Mouse (Mus musculus) spleen, adult 2 months (tissue): ENCODE results near the gene Ip6k2. TPM values are rescaled to one million over a fixed set of nuclear protein-coding genes. Genes with fewer than 3 reads are reported as not detected.

ENCODE experiments used
- DNase-seq, 2 experiments: peaks; one replicate each; pipeline versions ENCODE4 v3.0.0 to v3.0.0-alpha.2; 2012 to 2021; ENCODE audit warnings: low spot score in 2 of 2, low read depth in 1 of 2
- H3K27ac ChIP-seq: fragments of 200-500 bp; 2 replicates; pipeline ENCODE4 v1.5.1; 2012; ENCODE audit warnings: low read length, inconsistent platforms; ENCODE audit not compliant: insufficient read depth
- H3K27me3 ChIP-seq: fragments of 200-500 bp; 2 replicates; pipeline ENCODE4 v1.6.1; 2012; ENCODE audit warnings: mild to moderate bottlenecking, moderate library complexity, low read length, inconsistent platforms; ENCODE audit not compliant: control insufficient read depth, insufficient read depth
- H3K36me3 ChIP-seq: fragments of 200-500 bp; 2 replicates; pipeline ENCODE4 v1.6.1; 2012; ENCODE audit warnings: mild to moderate bottlenecking, low read length, inconsistent platforms; ENCODE audit not compliant: control insufficient read depth, insufficient read depth
- H3K4me1 ChIP-seq: fragments of 200-500 bp; 2 replicates; pipeline ENCODE4 v1.6.1; 2011; ENCODE audit warnings: inconsistent platforms; ENCODE audit not compliant: control insufficient read depth, insufficient read depth, insufficient read length
- H3K4me3 ChIP-seq: fragments of 200-500 bp; 2 replicates; pipeline ENCODE4 v1.5.1; 2011; ENCODE audit warnings: mild to moderate bottlenecking, inconsistent platforms; ENCODE audit not compliant: insufficient read depth, insufficient read length; ENCODE audit errors: extremely low read depth
- CTCF ChIP-seq: fragments of 200-500 bp; IDR thresholded peaks from 2 replicates; pipeline ENCODE4 v1.5.1; 2011; ENCODE audit warnings: mild to moderate bottlenecking, inconsistent platforms; ENCODE audit not compliant: insufficient read depth, insufficient read length, insufficient replicate concordance; ENCODE audit errors: extremely low read depth
- POLR2A ChIP-seq: fragments of 200-500 bp; IDR thresholded peaks from 2 replicates; pipeline ENCODE4 v1.6.1; 2011; ENCODE audit warnings: low read depth, low read length, inconsistent platforms
- WGBS: fragments of 180-500 bp; shearing (Covaris S2); methylation state at CpG from one replicate; pipeline ENCODE4 v1.1.7; 2018; 5-methylcytosine and 5-hydroxymethylcytosine counted together
- polyA plus RNA-seq: library from polyadenylated mRNA; depleted of rRNA; stranded (reverse); fragments of >200 nt; gene quantifications from 2 replicates; pipeline ENCODE4 v1.2.3, GENCODE M21; 2012

The Ip6k2 gene
- polyA plus RNA-seq, 1 experiment = 35.9 TPM

GRCm38 (mm10) chr9:108759121-108759520 lies 24.5 kb upstream of the Ip6k2 start:
- TF ChIP-seq POLR2A = no peak
- no peak for TF ChIP-seq CTCF
- no peak overlapping the region for H3K27ac ChIP-seq
- no peaks in the 10 kb centered on the region for H3K4me1 ChIP-seq
- H3K27me3 ChIP-seq = no peaks in the 10 kb centered on the region
- no peak for DNase-seq
- no peak overlapping the region for H3K4me3 ChIP-seq
- no peaks in the 10 kb centered on the region for H3K36me3 ChIP-seq
- WGBS = 96% methylated on average over 20 of the region's 20 CpGs

GRCm38 (mm10) chr9:108759805-108760204 lies 23.8 kb upstream of the Ip6k2 start:
- H3K27me3 ChIP-seq = no peaks in the 10 kb centered on the region
- 98% methylated on average over 2 of the region's 2 CpGs for WGBS

GRCm38 (mm10) chr9:108761561-108761960 lies 22.0 kb upstream of the Ip6k2 start:
- no peaks in the 10 kb centered on the region for H3K36me3 ChIP-seq
- H3K27me3 ChIP-seq = no peaks in the 10 kb centered on the region
- no peak overlapping the region for H3K4me3 ChIP-seq
- TF ChIP-seq CTCF (no peak), POLR2A (no peak)
- no peak overlapping the region for H3K27ac ChIP-seq
- no peaks in the 10 kb centered on the region for H3K4me1 ChIP-seq
- DNase-seq = no peak

More at GRCm38 (mm10) chr9:108759805-108760204, 23.8 kb upstream of the Ip6k2 start:
- Histone ChIP-seq H3K4me3 (no peak overlapping the region), H3K27ac (no peak overlapping the region), H3K36me3 (no peaks in the 10 kb centered on the region), H3K4me1 (no peaks in the 10 kb centered on the region)
- DNase-seq = peak in 1 of 2 experiments; percentile 20
- peak; percentile 42; the same call in 1 of the 2 replicates for TF ChIP-seq CTCF
- no peak for TF ChIP-seq POLR2A

GRCm38 (mm10) chr9:108764971-108765370 lies 18.6 kb upstream of the Ip6k2 start:
- no peak overlapping the region for H3K27ac ChIP-seq
- WGBS = 75% methylated on average over 10 of the region's 10 CpGs
- no peaks in the 10 kb centered on the region for H3K4me1 ChIP-seq
- H3K27me3 ChIP-seq = no peaks in the 10 kb centered on the region
- no peak for DNase-seq
- TF ChIP-seq POLR2A (no peak), CTCF (no peak)
- no peak overlapping the region for H3K4me3 ChIP-seq
- H3K36me3 ChIP-seq = no peaks in the 10 kb centered on the region

GRCm38 (mm10) chr9:108776614-108777013 lies 7.0 kb upstream of the Ip6k2 start:
- no peak for TF ChIP-seq POLR2A
- TF ChIP-seq CTCF = no peak
- no peaks in the 10 kb centered on the region for H3K36me3 ChIP-seq
- no peak overlapping the region for H3K27ac ChIP-seq
- H3K27me3 ChIP-seq = no peaks in the 10 kb centered on the region; the same call in 1 of the 2 replicates
- H3K4me3 ChIP-seq = no peak overlapping the region
- no peak for DNase-seq
- no peaks in the 10 kb centered on the region for H3K4me1 ChIP-seq
- WGBS = 89% methylated on average over 4 of the region's 4 CpGs

GRCm38 (mm10) chr9:108777276-108777675 lies 6.3 kb upstream of the Ip6k2 start:
- TF ChIP-seq CTCF (no peak), POLR2A (no peak)
- H3K4me1 ChIP-seq = no peaks in the 10 kb centered on the region
- 86% methylated on average over 4 of the region's 4 CpGs for WGBS
- H3K4me3 ChIP-seq = no peak overlapping the region
- H3K36me3 ChIP-seq = no peaks in the 10 kb centered on the region
- H3K27ac ChIP-seq = no peak overlapping the region
- no peaks in the 10 kb centered on the region; the same call in 1 of the 2 replicates for H3K27me3 ChIP-seq
- no peak for DNase-seq

GRCm38 (mm10) chr9:108780959-108781358 lies 2.6 kb upstream of the Ip6k2 start:
- TF ChIP-seq CTCF (no peak), POLR2A (no peak)
- Histone ChIP-seq H3K36me3 (no peaks in the 10 kb centered on the region), H3K4me3 (no peak overlapping the region), H3K27ac (no peak overlapping the region), H3K27me3 (no peaks in the 10 kb centered on the region), H3K4me1 (peaks cover 3% of the 10 kb centered on the region; the same call in 1 of the 2 replicates)
- no peak for DNase-seq
- 66% methylated on average over 5 of the region's 5 CpGs for WGBS
